Mouse (Mus musculus): ENCODE measurements at regions not wholly inside any gene's neighbourhood (a gene's known extent, or its start where the extent isn't known, plus 50 kb on each side); places are given as distances from the start of the nearest gene placed in this dataset.
"Not testable (repeated sequence)": the region's sequence is repeated elsewhere in the genome, so short reads cannot be mapped to it uniquely, and the experiment has no call there.

DNA sequence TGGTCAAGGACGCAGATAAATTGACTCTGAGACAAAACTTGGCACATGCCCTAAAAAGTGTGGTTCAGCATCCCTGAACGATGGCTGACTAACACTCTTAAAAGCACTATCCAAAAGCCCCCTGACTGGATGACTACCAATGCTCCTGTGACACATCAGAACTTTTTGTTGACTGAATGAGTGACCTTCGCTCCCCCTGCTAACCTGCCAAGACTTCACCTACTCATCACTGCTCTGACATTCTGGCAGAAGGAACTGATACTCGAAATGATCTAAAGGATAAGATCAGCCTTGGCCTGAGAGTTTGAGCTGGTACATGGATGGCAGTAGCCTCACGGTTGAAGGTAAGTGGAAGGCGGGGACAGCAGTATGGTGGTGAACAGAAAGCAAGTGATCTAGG lies 62.4 kb upstream of the Tgm3 start:
- not testable (repeated sequence) for DNase-seq (ENCODE audit: low read depth, low spot score)

DNA sequence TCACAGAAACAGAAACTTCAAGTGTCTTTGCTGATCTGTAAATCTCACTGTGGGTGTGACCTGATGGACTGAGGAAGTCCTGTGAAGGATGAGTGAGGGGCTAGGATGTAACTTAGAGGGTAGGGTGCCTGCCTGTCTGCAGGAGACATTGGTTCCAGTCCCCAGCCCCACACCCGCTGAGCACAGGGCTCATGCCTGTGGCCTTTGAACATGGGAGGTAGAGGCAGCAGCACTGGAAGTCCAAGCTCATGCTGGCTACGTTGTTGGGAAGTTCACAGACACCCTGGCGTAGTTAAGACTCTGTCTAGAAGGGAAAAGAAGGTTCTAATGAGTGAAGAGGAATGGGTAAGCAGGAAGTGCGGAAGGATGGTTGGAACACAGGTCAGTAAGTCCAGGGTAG lies 59.7 kb upstream of the Tgm3 start:
- DNase-seq (ENCODE audit: low read depth, low spot score) = no peak

DNA sequence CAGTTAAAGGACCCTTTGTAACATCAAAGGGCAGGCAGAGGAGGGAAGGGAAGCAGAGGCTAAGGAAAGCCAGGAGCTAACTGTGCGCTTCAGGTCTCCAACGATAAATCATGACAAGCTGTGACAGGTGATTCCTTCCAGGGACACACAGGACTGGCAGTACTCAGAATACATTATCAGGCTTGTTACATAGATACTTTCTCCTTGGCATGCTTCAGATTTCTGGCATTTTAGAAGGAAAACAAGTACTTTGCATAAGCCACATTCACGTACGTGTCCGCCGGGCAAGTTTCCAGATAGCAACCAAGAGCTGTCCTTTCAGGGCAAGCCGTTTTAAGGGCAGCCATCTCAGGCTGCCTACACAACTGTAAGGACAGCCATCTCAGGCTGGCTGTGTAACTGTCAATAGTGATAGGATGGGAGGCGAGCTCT lies 56.9 kb upstream of the Tgm3 start:
- DNase-seq (ENCODE audit: low read depth, low spot score) = no peak

DNA sequence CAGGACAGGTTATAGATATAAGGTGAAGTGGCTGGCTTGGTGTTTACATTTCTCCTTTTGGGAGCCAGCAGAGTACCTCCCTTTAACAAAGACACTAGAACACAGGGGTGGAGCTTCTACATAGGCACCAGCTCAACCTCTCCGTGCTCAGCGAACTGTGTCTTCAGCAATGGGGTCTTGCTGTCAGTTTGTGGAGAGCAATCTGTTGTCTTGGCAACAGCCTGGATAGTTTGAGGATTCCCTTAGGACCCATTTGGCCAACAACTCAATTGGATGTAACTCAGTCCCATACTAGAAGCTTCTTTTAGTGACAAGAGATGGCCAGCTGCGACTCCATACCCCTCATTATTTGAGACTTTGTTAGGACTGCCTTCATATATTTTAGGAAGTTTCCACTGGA lies 54.0 kb upstream of the Tgm3 start:
- no peak for DNase-seq (ENCODE audit: low read depth, low spot score)

DNA sequence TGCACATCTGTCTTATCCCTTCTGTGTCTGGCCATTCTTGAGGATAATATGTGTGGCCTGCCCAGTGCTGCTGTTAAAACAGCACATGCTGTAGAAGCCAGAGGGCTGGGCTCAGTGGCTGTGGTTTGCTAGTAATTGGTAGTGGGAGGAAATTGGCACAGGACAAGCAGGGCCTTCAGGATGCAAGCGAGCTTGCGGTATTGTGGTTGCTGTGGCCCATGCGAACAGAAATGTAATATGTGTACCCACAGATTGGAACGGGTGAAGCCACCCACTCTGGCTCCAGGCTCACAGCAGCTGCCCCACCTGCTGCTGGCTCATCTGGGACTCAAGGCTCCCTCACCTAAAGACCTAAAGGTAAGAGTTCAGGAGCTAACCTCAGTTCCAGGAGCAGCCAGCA lies 51.8 kb upstream of the Tgm3 start:
- DNase-seq (ENCODE audit: low read depth, low spot score) = no peak

DNA sequence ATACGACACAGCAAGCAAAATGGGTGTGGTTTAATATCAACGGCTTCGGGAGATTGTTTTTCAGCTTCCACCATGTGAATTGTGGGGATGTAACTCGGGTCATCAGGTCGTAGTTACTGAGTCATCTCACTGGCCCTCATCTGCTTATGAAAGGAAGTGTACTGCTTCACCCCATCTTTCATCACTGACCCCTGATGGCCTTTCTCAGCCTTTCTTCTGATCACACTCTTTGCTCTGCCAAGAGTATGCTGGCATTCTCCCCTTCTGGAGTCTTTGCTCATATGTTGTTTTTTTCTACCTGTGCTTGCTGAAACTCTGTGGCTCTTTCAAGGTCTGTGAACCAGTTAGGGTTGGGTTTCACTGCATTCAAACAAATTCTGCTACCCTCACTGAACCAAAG lies 50.6 kb upstream of the Tgm3 start:
- no peak for DNase-seq (ENCODE audit: low read depth, low spot score)
